In genomic region chr2:153632871-153633226, GRCm38 (mm10) we compare ENCODE assay signal across 8 mouse cellular contexts. TPM values are rescaled to one million over a fixed set of nuclear protein-coding genes. Genes with fewer than 3 reads are reported as not detected.
A peak's percentile ranks its signal among the peaks of the same experiment; 100 is the strongest.
DNase-seq lines count a peak whose midpoint lies in the region; ATAC-seq and TF ChIP-seq lines count a peak whose summit lies in the region.

No protein-coding gene starts in this region.

- peak overlapping the region; percentile 79 for H3ac ChIP-seq in myocyte (ENCODE audit: control insufficient read depth, insufficient read length)

- whole genome bisulfite sequencing in kidney, embryonic 16.5 days: 16% methylated on average over 2 of the region's 2 CpGs
- 50% methylated on average over 2 of the region's 2 CpGs for WGBS in embryonic facial prominence, embryonic 11.5 days
- WGBS in intestine, embryonic 16.5 days: 21% methylated on average over 2 of the region's 2 CpGs

- peak overlapping the region; percentile 98 for H3K9ac ChIP-seq in kidney, embryonic 16.5 days (replicated peaks; ENCODE audit: low read length)
- H3K9ac ChIP-seq in embryonic facial prominence, embryonic 11.5 days (replicated peaks; ENCODE audit: low read length): peak overlapping the region; percentile 96
- peak overlapping the region; percentile 98 for H3K9ac ChIP-seq in intestine, embryonic 16.5 days (ENCODE audit: low read depth, low read length)

- H3K36me3 ChIP-seq in kidney, embryonic 16.5 days (ENCODE audit: insufficient read depth, low read length): peaks cover 12% of the 10 kb centered on the region
- H3K36me3 ChIP-seq in embryonic facial prominence, embryonic 11.5 days (replicated peaks; ENCODE audit: control insufficient read depth, insufficient read depth, low read depth, low read length): no peaks in the 10 kb centered on the region; the same call in 1 of the 2 replicates
- no peaks in the 10 kb centered on the region for H3K36me3 ChIP-seq in intestine, embryonic 16.5 days (ENCODE audit: control insufficient read depth, insufficient read depth, low read length)
- no peaks in the 10 kb centered on the region for H3K36me3 ChIP-seq in myocyte (ENCODE audit: control insufficient read depth, insufficient read depth)

- DNase-seq in kidney, postnatal 36 days: no peak
- DNase-seq in embryonic facial prominence, embryonic 11.5 days (ENCODE audit: low spot score): no peak
- DNase-seq in adrenal gland, postnatal 36 days: no peak
- DNase-seq in embryo, embryonic 10 days (ENCODE audit: low spot score): no peak
- DNase-seq in frontal cortex, postnatal 25 days (ENCODE audit: low spot score in 2 of 2): no peak

- H3K27me3 ChIP-seq in kidney, embryonic 16.5 days (ENCODE audit: insufficient read depth, low read length): no peaks in the 10 kb centered on the region
- H3K27me3 ChIP-seq in embryonic facial prominence, embryonic 11.5 days (ENCODE audit: control insufficient read depth, insufficient read depth, low read length): no peaks in the 10 kb centered on the region
- no peaks in the 10 kb centered on the region for H3K27me3 ChIP-seq in intestine, embryonic 16.5 days (replicated peaks; ENCODE audit: control insufficient read depth, insufficient read depth, low read length)
- H3K27me3 ChIP-seq in myocyte (ENCODE audit: control insufficient read depth, insufficient read depth, insufficient read length): peaks cover 5% of the 10 kb centered on the region

- peaks cover 14% of the 10 kb centered on the region for H3K79me2 ChIP-seq in myocyte (ENCODE audit: control insufficient read depth, insufficient read depth)

- H3K27ac ChIP-seq in kidney, embryonic 16.5 days (ENCODE audit: low read length): peak overlapping the region; percentile 96
- H3K27ac ChIP-seq in embryonic facial prominence, embryonic 11.5 days (replicated peaks; ENCODE audit: low read depth, low read length): no peak overlapping the region
- peak overlapping the region; percentile 95 for H3K27ac ChIP-seq in intestine, embryonic 16.5 days (ENCODE audit: low read length)

- TF ChIP-seq POLR2A in myocyte (IDR thresholded peaks at IDR 0.05; ENCODE audit: insufficient read length, low read depth): no peak

- peak overlapping the region; percentile 93 for H3K4me3 ChIP-seq in kidney, embryonic 16.5 days (ENCODE audit: low read length)
- peak overlapping the region; percentile 81 for H3K4me3 ChIP-seq in embryonic facial prominence, embryonic 11.5 days (ENCODE audit: low read depth, low read length)
- peak overlapping the region; percentile 96 for H3K4me3 ChIP-seq in intestine, embryonic 16.5 days (ENCODE audit: low read length)
- H3K4me3 ChIP-seq in myocyte: peak overlapping the region; percentile 62

- ATAC-seq in kidney, embryonic 16.5 days (ENCODE audit: low FRiP score, low TSS enrichment): no peak; the same call in 1 of the 2 replicates
- ATAC-seq in embryonic facial prominence, embryonic 11.5 days (replicated peaks; ENCODE audit: insufficient number of reproducible peaks, low FRiP score, low TSS enrichment, low read depth): no peak
- ATAC-seq in intestine, embryonic 16.5 days: no peak; the same call in none of the 2 replicates

- H3K4me2 ChIP-seq in kidney, embryonic 16.5 days (replicated peaks; ENCODE audit: low read depth, low read length): peak overlapping the region; percentile 59
- H3K4me2 ChIP-seq in embryonic facial prominence, embryonic 11.5 days (ENCODE audit: low read depth, low read length): peak overlapping the region; percentile 71
- H3K4me2 ChIP-seq in intestine, embryonic 16.5 days (ENCODE audit: low read depth, low read length): peak overlapping the region; percentile 79
- H3K4me2 ChIP-seq in myocyte (ENCODE audit: low read depth): peak overlapping the region; percentile 92

- H3K9me3 ChIP-seq in kidney, embryonic 16.5 days (ENCODE audit: low read length): no peaks in the 10 kb centered on the region
- H3K9me3 ChIP-seq in embryonic facial prominence, embryonic 11.5 days (replicated peaks; ENCODE audit: control insufficient read depth, low read length): no peaks in the 10 kb centered on the region
- H3K9me3 ChIP-seq in intestine, embryonic 16.5 days (ENCODE audit: control insufficient read depth, low read length): no peaks in the 10 kb centered on the region

- H3K4me1 ChIP-seq in kidney, embryonic 16.5 days (ENCODE audit: insufficient read depth, low read length): peaks cover 16% of the 10 kb centered on the region
- H3K4me1 ChIP-seq in embryonic facial prominence, embryonic 11.5 days (ENCODE audit: control insufficient read depth, insufficient read depth, low read length): no peaks in the 10 kb centered on the region
- H3K4me1 ChIP-seq in intestine, embryonic 16.5 days (ENCODE audit: control insufficient read depth, insufficient read depth, low read length): peaks cover 5% of the 10 kb centered on the region; the same call in 1 of the 2 replicates

TF ChIP-seq in myocyte, 11 proteins besides CTCF, POLR2A, EP300 and RAD21:
- no peak for TF ChIP-seq TCF3 (IDR thresholded peaks at IDR 0.05; ENCODE audit: insufficient read length, low read depth)
- TF ChIP-seq REST (IDR thresholded peaks at IDR 0.05; ENCODE audit: insufficient read depth, insufficient read length): no peak
- no peak for TF ChIP-seq MYOD1 (IDR thresholded peaks at IDR 0.05; ENCODE audit: control insufficient read depth in 1 of 3, insufficient read length in 2 of 3, low read depth in 2 of 3)
- no peak for TF ChIP-seq POLR2AphosphoS2 (IDR thresholded peaks at IDR 0.05; ENCODE audit: insufficient read length, low read depth)
- no peak for TF ChIP-seq E2F4 (IDR thresholded peaks at IDR 0.05; ENCODE audit: insufficient read depth)
- no peak for TF ChIP-seq SRF (IDR thresholded peaks at IDR 0.05; ENCODE audit: control insufficient read depth, insufficient read length, low read depth)
- TF ChIP-seq MYOG (IDR thresholded peaks at IDR 0.05; ENCODE audit: control insufficient read depth in 1 of 3, insufficient read depth in 1 of 3, insufficient read length in 2 of 3, low read depth in 2 of 3): no peak
- TF ChIP-seq MAX (IDR thresholded peaks at IDR 0.05; ENCODE audit: low read depth): no peak
- no peak for TF ChIP-seq USF1 (IDR thresholded peaks at IDR 0.05; ENCODE audit: low read depth)
- TF ChIP-seq CEBPB (IDR thresholded peaks at IDR 0.05; ENCODE audit: insufficient read depth, poor library complexity, severe bottlenecking): no peak
- TF ChIP-seq TCF12 (IDR thresholded peaks at IDR 0.05; ENCODE audit: insufficient read depth, poor library complexity, severe bottlenecking): no peak
TF ChIP-seq in myocyte: peak in this region for 0.

RNA-seq across cellular contexts. Expression of gene Commd7, which starts 0.3 kb away (rescaled TPM):
- polyA plus RNA-seq in kidney, embryonic 16.5 days (2015; fragmentation: Nextera tagmentation; extraction: Ambion mirVana): 84.2 and 87.4 TPM in 2 replicates
- 68.0 and 68.6 TPM in 2 replicates for polyA plus RNA-seq in embryonic facial prominence, embryonic 11.5 days (2014; fragmentation: Nextera tagmentation; extraction: Ambion mirVana)
- 84.5 and 88.4 TPM in 2 replicates for polyA plus RNA-seq in intestine, embryonic 16.5 days (2015; fragmentation: Nextera tagmentation; extraction: Ambion mirVana)
- 22.3 TPM for polyA plus RNA-seq in myocyte (2012; fragmentation: generic; extraction: Trizol)
- 10 to 100 TPM; 36.6 to 44.7 TPM for total RNA-seq in adrenal gland, postnatal 36 days (2021)

RNA-seq across cellular contexts. Expression of gene Dnmt3b, which starts 16.4 kb away (rescaled TPM):
- polyA plus RNA-seq in kidney, embryonic 16.5 days (2015; fragmentation: Nextera tagmentation; extraction: Ambion mirVana): 17.3 and 18.1 TPM in 2 replicates
- 15.0 and 16.6 TPM in 2 replicates for polyA plus RNA-seq in embryonic facial prominence, embryonic 11.5 days (2014; fragmentation: Nextera tagmentation; extraction: Ambion mirVana)
- 6.4 and 7.8 TPM in 2 replicates for polyA plus RNA-seq in intestine, embryonic 16.5 days (2015; fragmentation: Nextera tagmentation; extraction: Ambion mirVana)
- 0.62 TPM for polyA plus RNA-seq in myocyte (2012; fragmentation: generic; extraction: Trizol)
- 1 to 10 TPM; 2.3 TPM for total RNA-seq in adrenal gland, postnatal 36 days (2021)
